Mouse (Mus musculus): ENCODE results near the gene Selenoo. TPM values are rescaled to one million over a fixed set of nuclear protein-coding genes. Genes with fewer than 3 reads are reported as not detected.

The Selenoo gene
- total RNA-seq, 2 experiments from 2014 or later = 12.2 to 12.7 TPM

- no peak for DNase-seq
These were observed 59.8 kb downstream of the Selenoo start for GRCm38 (mm10) chr15:89148496-89149270.

GRCm38 (mm10) chr15:89149271-89150040 is 60.6 kb downstream of the Selenoo start, which contains the start of gene Mapk11:
Mapk11 (minus strand) TSS chr15:89149628.
- DNase-seq = no peak

Other genes with a start within 250 kb of the Selenoo start
- 10 to 100 TPM; 20.6 to 22.2 TPM for gene Pim3, start 226.9 kb upstream of the Selenoo start, total RNA-seq (2021)
- gene Ttll8, start 134.7 kb upstream of the Selenoo start, total RNA-seq (2021) = not detected
- gene Mlc1, start 110.1 kb upstream of the Selenoo start, total RNA-seq (2021) = under 1 TPM in 1 of 2 experiments, not detected in 1; 0.10 TPM
- not detected for gene Mov10l1, start 106.2 kb upstream of the Selenoo start, total RNA-seq (2021)
- not detected for gene Panx2, start 29.4 kb upstream of the Selenoo start, total RNA-seq (2021)
- gene Trabd, start 14.0 kb upstream of the Selenoo start, total RNA-seq (2021) = 10 to 100 TPM; 22.7 to 26.2 TPM
- 1 to 10 TPM; 6.5 to 8.4 TPM for gene Tubgcp6, start 34.0 kb downstream of the Selenoo start, total RNA-seq (2021)
- 1 to 10 TPM; 5.3 to 6.5 TPM for gene Hdac10, start 39.6 kb downstream of the Selenoo start, total RNA-seq (2021)
- 100 to 1,000 TPM; 140 to 157 TPM for gene Mapk12, start 51.6 kb downstream of the Selenoo start, total RNA-seq (2021)
- 1 to 10 TPM in 1 of 2 experiments, under 1 TPM in 1; 0.67 to 2.1 TPM for gene Mapk11, start 60.5 kb downstream of the Selenoo start, total RNA-seq (2021)
- 10 to 100 TPM in 1 of 2 experiments, 1 to 10 TPM in 1; 8.5 to 11.9 TPM for gene Plxnb2, start 91.7 kb downstream of the Selenoo start, total RNA-seq (2021)
- gene Dennd6b, start 107.4 kb downstream of the Selenoo start, total RNA-seq (2021) = 1 to 10 TPM; 6.6 to 8.4 TPM
- gene Ppp6r2, start 122.5 kb downstream of the Selenoo start, total RNA-seq (2021) = 10 to 100 TPM; 71.1 to 72.5 TPM
- 10 to 100 TPM; 48.1 to 61.0 TPM for gene Sbf1, start 226.2 kb downstream of the Selenoo start, total RNA-seq (2021)
- gene Adm2, start 233.6 kb downstream of the Selenoo start, total RNA-seq (2021) = not detected
- not detected for gene Miox, start 245.3 kb downstream of the Selenoo start, total RNA-seq (2021)